Mouse (Mus musculus): ENCODE results near the gene Foxj2. TPM values are rescaled to one million over a fixed set of nuclear protein-coding genes. Genes with fewer than 3 reads are reported as not detected.
A peak's percentile ranks its signal among the peaks of the same experiment; 100 is the strongest.

Gene Foxj2
- 6.1 TPM in 2 replicates for polyA plus RNA-seq (2015; fragmentation: Nextera tagmentation; extraction: Ambion mirVana)

GRCm38 (mm10) chr6:122819306-122820070, at the start of gene Foxj2:
TSS of gene Foxj2 (plus strand) at chr6:122819914.
- no peaks in the 10 kb centered on the region for H3K9me3 ChIP-seq (replicated peaks; ENCODE audit: control insufficient read depth, low read length)
- H3K4me2 ChIP-seq (ENCODE audit: low read depth, low read length), result peak within 1 kb of the TSS; percentile 88
- H3K4me1 ChIP-seq (ENCODE audit: control insufficient read depth, insufficient read depth, low read length), result peaks cover 34% of the 10 kb centered on the region
- H3K27me3 ChIP-seq (ENCODE audit: control insufficient read depth, insufficient read depth, low read length), result no peaks in the 10 kb centered on the region
- ATAC-seq (replicated peaks; ENCODE audit: extremely low read depth, insufficient read depth, low FRiP score), result peak; percentile 87
- H3K9ac ChIP-seq (ENCODE audit: low read length), result peak within 1 kb of the TSS; percentile 92
- peak within 1 kb of the TSS; percentile 86 for H3K27ac ChIP-seq (ENCODE audit: low read length)
- WGBS, result 2% methylated on average over 40 of the region's 61 CpGs
- H3K36me3 ChIP-seq (ENCODE audit: control insufficient read depth, insufficient read depth), result 0 out of 2 replicates have a peak, but pooled peaks cover 2% of the 10 kb centered on the region
- H3K4me3 ChIP-seq (ENCODE audit: low read length), result peak within 1 kb of the TSS; percentile 80

GRCm38 (mm10) chr6:122770760-122771315, 48.9 kb upstream of the Foxj2 start:
- Histone ChIP-seq H3K4me2 (ENCODE audit: low read depth, low read length) (no peak overlapping the region), H3K27me3 (ENCODE audit: control insufficient read depth, insufficient read depth, low read length) (no peaks in the 10 kb centered on the region), H3K9ac (ENCODE audit: low read length) (no peak overlapping the region), H3K27ac (ENCODE audit: low read length) (no peak overlapping the region), H3K4me1 (ENCODE audit: control insufficient read depth, insufficient read depth, low read length) (no peaks in the 10 kb centered on the region), H3K36me3 (ENCODE audit: control insufficient read depth, insufficient read depth) (no peaks in the 10 kb centered on the region), H3K9me3 (replicated peaks; ENCODE audit: control insufficient read depth, low read length) (no peaks in the 10 kb centered on the region), H3K4me3 (ENCODE audit: low read length) (no peak overlapping the region)
- ATAC-seq (replicated peaks; ENCODE audit: extremely low read depth, insufficient read depth, low FRiP score), result no peak
- 84% methylated on average over 11 of the region's 11 CpGs for WGBS

- no peak overlapping the region for H3K4me3 ChIP-seq (ENCODE audit: low read length)
- H3K9ac ChIP-seq (ENCODE audit: low read length), result no peak overlapping the region
- no peaks in the 10 kb centered on the region for H3K4me1 ChIP-seq (ENCODE audit: control insufficient read depth, insufficient read depth, low read length)
- 31% methylated on average over 6 of the region's 6 CpGs for WGBS
- no peaks in the 10 kb centered on the region for H3K36me3 ChIP-seq (ENCODE audit: control insufficient read depth, insufficient read depth)
- H3K9me3 ChIP-seq (replicated peaks; ENCODE audit: control insufficient read depth, low read length), result no peaks in the 10 kb centered on the region
- H3K27ac ChIP-seq (ENCODE audit: low read length), result no peak overlapping the region
- H3K4me2 ChIP-seq (ENCODE audit: low read depth, low read length), result no peak overlapping the region
- no peak for ATAC-seq (replicated peaks; ENCODE audit: extremely low read depth, insufficient read depth, low FRiP score)
- no peaks in the 10 kb centered on the region for H3K27me3 ChIP-seq (ENCODE audit: control insufficient read depth, insufficient read depth, low read length)
These were observed 47.0 kb upstream of the Foxj2 start for GRCm38 (mm10) chr6:122772701-122773100.

GRCm38 (mm10) chr6:122774345-122774744, 45.4 kb upstream of the Foxj2 start:
- no peak overlapping the region for H3K4me3 ChIP-seq (ENCODE audit: low read length)
- no peak for ATAC-seq (replicated peaks; ENCODE audit: extremely low read depth, insufficient read depth, low FRiP score)
- H3K27ac ChIP-seq (ENCODE audit: low read length), result no peak overlapping the region
- H3K9ac ChIP-seq (ENCODE audit: low read length), result no peak overlapping the region
- H3K4me1 ChIP-seq (ENCODE audit: control insufficient read depth, insufficient read depth, low read length), result no peaks in the 10 kb centered on the region
- no peaks in the 10 kb centered on the region for H3K9me3 ChIP-seq (replicated peaks; ENCODE audit: control insufficient read depth, low read length)
- WGBS, result 95% methylated on average over 1 of the region's 1 CpGs
- no peaks in the 10 kb centered on the region for H3K36me3 ChIP-seq (ENCODE audit: control insufficient read depth, insufficient read depth)
- no peak overlapping the region for H3K4me2 ChIP-seq (ENCODE audit: low read depth, low read length)
- H3K27me3 ChIP-seq (ENCODE audit: control insufficient read depth, insufficient read depth, low read length), result no peaks in the 10 kb centered on the region

- ATAC-seq (replicated peaks; ENCODE audit: extremely low read depth, insufficient read depth, low FRiP score), result no peak
These were observed 43.7 kb upstream of the Foxj2 start for GRCm38 (mm10) chr6:122776040-122776439.

GRCm38 (mm10) chr6:122779916-122780315, 39.8 kb upstream of the Foxj2 start:
- Histone ChIP-seq H3K4me3 (ENCODE audit: low read length) (no peak overlapping the region), H3K9me3 (replicated peaks; ENCODE audit: control insufficient read depth, low read length) (no peaks in the 10 kb centered on the region), H3K36me3 (ENCODE audit: control insufficient read depth, insufficient read depth) (no peaks in the 10 kb centered on the region), H3K4me1 (ENCODE audit: control insufficient read depth, insufficient read depth, low read length) (no peaks in the 10 kb centered on the region), H3K27ac (ENCODE audit: low read length) (no peak overlapping the region), H3K9ac (ENCODE audit: low read length) (no peak overlapping the region), H3K27me3 (ENCODE audit: control insufficient read depth, insufficient read depth, low read length) (no peaks in the 10 kb centered on the region), H3K4me2 (ENCODE audit: low read depth, low read length) (no peak overlapping the region)
- ATAC-seq (replicated peaks; ENCODE audit: extremely low read depth, insufficient read depth, low FRiP score), result no peak
- 54% methylated on average over 1 of the region's 1 CpGs for WGBS

More at GRCm38 (mm10) chr6:122776040-122776439, 43.7 kb upstream of the Foxj2 start:
- WGBS, result 80% methylated on average over 7 of the region's 7 CpGs
- H3K4me2 ChIP-seq (ENCODE audit: low read depth, low read length), result no peak overlapping the region
- no peak overlapping the region for H3K4me3 ChIP-seq (ENCODE audit: low read length)
- H3K4me1 ChIP-seq (ENCODE audit: control insufficient read depth, insufficient read depth, low read length), result no peaks in the 10 kb centered on the region
- H3K27me3 ChIP-seq (ENCODE audit: control insufficient read depth, insufficient read depth, low read length), result no peaks in the 10 kb centered on the region
- H3K36me3 ChIP-seq (ENCODE audit: control insufficient read depth, insufficient read depth), result no peaks in the 10 kb centered on the region
- H3K9ac ChIP-seq (ENCODE audit: low read length), result no peak overlapping the region
- H3K27ac ChIP-seq (ENCODE audit: low read length), result no peak overlapping the region
- H3K9me3 ChIP-seq (replicated peaks; ENCODE audit: control insufficient read depth, low read length), result no peaks in the 10 kb centered on the region

- no peak overlapping the region for H3K27ac ChIP-seq (ENCODE audit: low read length)
- no peak for ATAC-seq (replicated peaks; ENCODE audit: extremely low read depth, insufficient read depth, low FRiP score)
- H3K36me3 ChIP-seq (ENCODE audit: control insufficient read depth, insufficient read depth), result no peaks in the 10 kb centered on the region
- 36% methylated on average over 4 of the region's 4 CpGs for WGBS
- no peak overlapping the region for H3K4me2 ChIP-seq (ENCODE audit: low read depth, low read length)
- no peaks in the 10 kb centered on the region for H3K9me3 ChIP-seq (replicated peaks; ENCODE audit: control insufficient read depth, low read length)
- H3K9ac ChIP-seq (ENCODE audit: low read length), result no peak overlapping the region
- no peaks in the 10 kb centered on the region for H3K4me1 ChIP-seq (ENCODE audit: control insufficient read depth, insufficient read depth, low read length)
- no peak overlapping the region for H3K4me3 ChIP-seq (ENCODE audit: low read length)
- H3K27me3 ChIP-seq (ENCODE audit: control insufficient read depth, insufficient read depth, low read length), result no peaks in the 10 kb centered on the region
These were observed 38.5 kb upstream of the Foxj2 start for GRCm38 (mm10) chr6:122781167-122781566.

GRCm38 (mm10) chr6:122782164-122782563, 37.5 kb upstream of the Foxj2 start:
- H3K9ac ChIP-seq (ENCODE audit: low read length), result no peak overlapping the region
- H3K4me3 ChIP-seq (ENCODE audit: low read length), result no peak overlapping the region
- H3K4me1 ChIP-seq (ENCODE audit: control insufficient read depth, insufficient read depth, low read length), result no peaks in the 10 kb centered on the region
- no peaks in the 10 kb centered on the region for H3K27me3 ChIP-seq (ENCODE audit: control insufficient read depth, insufficient read depth, low read length)
- H3K9me3 ChIP-seq (replicated peaks; ENCODE audit: control insufficient read depth, low read length), result no peaks in the 10 kb centered on the region
- ATAC-seq (replicated peaks; ENCODE audit: extremely low read depth, insufficient read depth, low FRiP score), result no peak
- H3K27ac ChIP-seq (ENCODE audit: low read length), result no peak overlapping the region
- WGBS, result 16% methylated on average over 3 of the region's 3 CpGs
- H3K36me3 ChIP-seq (ENCODE audit: control insufficient read depth, insufficient read depth), result no peaks in the 10 kb centered on the region
- no peak overlapping the region for H3K4me2 ChIP-seq (ENCODE audit: low read depth, low read length)

GRCm38 (mm10) chr6:122784866-122785265, 34.8 kb upstream of the Foxj2 start:
- no peaks in the 10 kb centered on the region for H3K4me1 ChIP-seq (ENCODE audit: control insufficient read depth, insufficient read depth, low read length)
- no peaks in the 10 kb centered on the region for H3K36me3 ChIP-seq (ENCODE audit: control insufficient read depth, insufficient read depth)
- H3K4me3 ChIP-seq (ENCODE audit: low read length), result no peak overlapping the region
- ATAC-seq (replicated peaks; ENCODE audit: extremely low read depth, insufficient read depth, low FRiP score), result no peak
- H3K9me3 ChIP-seq (replicated peaks; ENCODE audit: control insufficient read depth, low read length), result no peaks in the 10 kb centered on the region
- H3K4me2 ChIP-seq (ENCODE audit: low read depth, low read length), result no peak overlapping the region
- 96% methylated on average over 3 of the region's 3 CpGs for WGBS
- no peak overlapping the region for H3K27ac ChIP-seq (ENCODE audit: low read length)
- no peaks in the 10 kb centered on the region for H3K27me3 ChIP-seq (ENCODE audit: control insufficient read depth, insufficient read depth, low read length)
- H3K9ac ChIP-seq (ENCODE audit: low read length), result no peak overlapping the region

Measured in heart, embryonic 16.5 days (tissue).